Mouse (Mus musculus) left cerebral cortex, postnatal 10 days (tissue): Measurements from ENCODE around the gene Mcm8. TPM values are rescaled to one million over a fixed set of nuclear protein-coding genes. Genes with fewer than 3 reads are reported as not detected.

ENCODE experiments used
- DNase-seq, 2 experiments: peaks; one replicate each; pipeline ENCODE4 v3.0.0; 2021 to 2022; ENCODE audit warnings: low spot score in 2 of 2, mixed read lengths in 1 of 2; ENCODE audit errors: extremely low spot score in 1 of 2
- intact Hi-C: fragments of 180-260 bp; cut with DNase I; formaldehyde crosslinking; loops from one replicate; pipeline ENCODE4 v1.15.1; 2025
- total RNA-seq, 2 experiments: library from RNA; stranded (reverse); gene quantifications; 2 replicates each; pipeline ENCODE4 v1.2.3; 2021

Gene Mcm8
- total RNA-seq: 1 to 10 TPM; 4.1 to 4.7 TPM

GRCm38 (mm10) chr2:132815608-132816314 is at the start of gene Mcm8, which contains the start of gene Trmt6:
Mcm8 (plus strand) TSS chr2:132816141.
Trmt6 (minus strand) TSS chr2:132816055.
- intact Hi-C loops: no loop called here

GRCm38 (mm10) chr2:132770822-132771221 is 45.1 kb upstream of the Mcm8 start:
- intact Hi-C loops: no loop called here
- no peak for DNase-seq

More at GRCm38 (mm10) chr2:132815608-132816314, at the start of gene Mcm8, which contains the start of gene Trmt6:
- DNase-seq: peak; percentile 89 to 96

GRCm38 (mm10) chr2:132780978-132781377 is 35.0 kb upstream of the Mcm8 start, which contains the start of gene Chgb:
Chgb (plus strand) TSS chr2:132781278.
- DNase-seq: no peak
- intact Hi-C loops: loop anchor here (5.0 kb wide), 2 partner anchors 64 to 204 kb away; no protein-coding TSS in a partner anchor

GRCm38 (mm10) chr2:132781439-132782068 is 34.4 kb upstream of the Mcm8 start:
- intact Hi-C loops: loop anchor here (5.0 kb wide), 2 partner anchors 64 to 204 kb away; no protein-coding TSS in a partner anchor

GRCm38 (mm10) chr2:132784039-132784438 is 31.9 kb upstream of the Mcm8 start:
- intact Hi-C loops: loop anchor here (5.0 kb wide), 2 partner anchors 67 to 207 kb away; no protein-coding TSS in a partner anchor
- no peak for DNase-seq

More at GRCm38 (mm10) chr2:132781439-132782068, 34.4 kb upstream of the Mcm8 start:
- DNase-seq: peak; percentile 77 to 89

- intact Hi-C loops: no loop called here
Measured at GRCm38 (mm10) chr2:132793441-132794203, 22.3 kb upstream of the Mcm8 start.

GRCm38 (mm10) chr2:132794204-132794586 is 21.7 kb upstream of the Mcm8 start:
- intact Hi-C loops: no loop called here
- no peak for DNase-seq

More at GRCm38 (mm10) chr2:132793441-132794203, 22.3 kb upstream of the Mcm8 start:
- no peak for DNase-seq

GRCm38 (mm10) chr2:132802976-132803375 is 13.0 kb upstream of the Mcm8 start:
- intact Hi-C loops: no loop called here
- no peak for DNase-seq

- no peak for DNase-seq
- intact Hi-C loops: no loop called here
Measured at GRCm38 (mm10) chr2:132841071-132841470, 25.1 kb downstream of the Mcm8 start.

- intact Hi-C loops: loop anchor here (5.0 kb wide), 1 partner anchor 56 kb away; no protein-coding TSS in a partner anchor
- peak; percentile 93 for DNase-seq
Measured at GRCm38 (mm10) chr2:132846407-132847358, 30.7 kb downstream of the Mcm8 start, which contains the start of gene Crls1. Crls1 (plus strand) TSS chr2:132846666.

GRCm38 (mm10) chr2:132847581-132847980 is 31.6 kb downstream of the Mcm8 start:
- intact Hi-C loops: loop anchor here (5.0 kb wide), 1 partner anchor 55 kb away; no protein-coding TSS in a partner anchor
- peak in 1 of 2 experiments; percentile 26 for DNase-seq

GRCm38 (mm10) chr2:132848361-132848760 is 32.4 kb downstream of the Mcm8 start:
- intact Hi-C loops: loop anchor here (5.0 kb wide), 1 partner anchor 54 kb away; no protein-coding TSS in a partner anchor
- DNase-seq: no peak

GRCm38 (mm10) chr2:132849141-132849540 is 33.2 kb downstream of the Mcm8 start:
- intact Hi-C loops: loop anchor here (5.0 kb wide), 1 partner anchor 53 kb away; no protein-coding TSS in a partner anchor
- no peak for DNase-seq

- DNase-seq: no peak
- intact Hi-C loops: no loop called here
Measured at GRCm38 (mm10) chr2:132853051-132853450, 37.1 kb downstream of the Mcm8 start.

- intact Hi-C loops: no loop called here
- no peak for DNase-seq
Measured at GRCm38 (mm10) chr2:132856333-132856732, 40.4 kb downstream of the Mcm8 start.

GRCm38 (mm10) chr2:132860435-132860834 is 44.5 kb downstream of the Mcm8 start:
- no peak for DNase-seq

GRCm38 (mm10) chr2:132861456-132861855 is 45.5 kb downstream of the Mcm8 start:
- intact Hi-C loops: no loop called here
- DNase-seq: no peak

More at GRCm38 (mm10) chr2:132860435-132860834, 44.5 kb downstream of the Mcm8 start:
- intact Hi-C loops: no loop called here

- intact Hi-C loops: no loop called here
- no peak for DNase-seq
Measured at GRCm38 (mm10) chr2:132863325-132863724, 47.4 kb downstream of the Mcm8 start.
